Mouse (Mus musculus) liver, embryonic 14.5 days (tissue): ENCODE measurements around the gene Chd2.

Source experiments
- CTCF ChIP-seq: IDR thresholded peaks from 2 replicates; pipeline ENCODE4 v1.5.1; 2016; ENCODE audit warnings: antibody characterized with exemption, low read depth, control low read depth
- EP300 ChIP-seq: IDR thresholded peaks from 2 replicates; pipeline ENCODE4 v1.6.1; 2016; ENCODE audit warnings: antibody characterized with exemption, low read depth

- TF ChIP-seq CTCF (no peak), EP300 (no peak)
Observed at GRCm38 (mm10) chr7:73537228-73537627, 4.4 kb downstream of the Chd2 start.
